Mouse (Mus musculus): ENCODE data around the gene Mst1r. TPM values are rescaled to one million over a fixed set of nuclear protein-coding genes. Genes with fewer than 3 reads are reported as not detected.
A peak's percentile ranks its signal among the peaks of the same experiment; 100 is the strongest.

The Mst1r gene
- polyA plus RNA-seq, 1 experiment from 2014 or later: 0.51 TPM

DNA sequence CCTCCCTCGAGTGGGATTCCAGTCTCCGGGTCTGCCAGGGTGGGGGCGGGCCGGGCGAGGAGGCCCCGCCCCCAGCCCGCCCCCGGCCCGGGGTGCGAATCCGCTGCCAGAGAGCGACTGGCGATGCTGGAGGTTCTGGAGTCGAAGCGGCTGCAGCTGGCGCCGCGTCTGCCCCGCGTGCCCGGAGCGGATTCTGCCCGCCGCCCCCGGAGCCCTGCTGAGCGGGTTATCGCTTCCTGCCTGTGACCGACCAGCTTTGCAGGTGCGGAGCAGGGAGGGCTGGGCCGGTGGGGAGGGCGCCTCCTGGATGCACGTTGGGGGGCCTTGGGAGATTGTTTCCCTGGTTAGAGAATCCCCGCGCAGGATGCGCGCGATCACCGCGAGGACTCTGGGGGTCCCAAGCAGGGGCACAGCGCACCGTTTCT, 29.1 kb downstream of the Mst1r start:
- H3K9ac ChIP-seq (replicated peaks; ENCODE audit: low read depth, low read length): peak overlapping the region; percentile 59
- H3K4me2 ChIP-seq (ENCODE audit: low read depth, low read length): peak overlapping the region; percentile 81
- no peak overlapping the region for H3K27ac ChIP-seq (ENCODE audit: low read depth, low read length)
- WGBS: 1% methylated on average over 41 of the region's 41 CpGs
- peak; percentile 61; the same call in 1 of the 2 replicates for ATAC-seq (ENCODE audit: low read depth)
- no peaks in the 10 kb centered on the region; the same call in 1 of the 2 replicates for H3K27me3 ChIP-seq (ENCODE audit: control insufficient read depth, insufficient read depth, low read length)
- no peaks in the 10 kb centered on the region for H3K9me3 ChIP-seq (ENCODE audit: control insufficient read depth, low read length)
- H3K4me3 ChIP-seq (ENCODE audit: low read depth, low read length): peak overlapping the region; percentile 43
- H3K36me3 ChIP-seq (ENCODE audit: control insufficient read depth, insufficient read depth, low read length): no peaks in the 10 kb centered on the region
- H3K4me1 ChIP-seq (ENCODE audit: control insufficient read depth, insufficient read depth, low read length): peaks cover 13% of the 10 kb centered on the region

- WGBS: under 1% methylated on average over 29 of the region's 29 CpGs
- peak; percentile 60 for ATAC-seq (ENCODE audit: low read depth)
Measured at GRCm38 (mm10) chr9:107936215-107936822, 29.6 kb downstream of the Mst1r start.

DNA sequence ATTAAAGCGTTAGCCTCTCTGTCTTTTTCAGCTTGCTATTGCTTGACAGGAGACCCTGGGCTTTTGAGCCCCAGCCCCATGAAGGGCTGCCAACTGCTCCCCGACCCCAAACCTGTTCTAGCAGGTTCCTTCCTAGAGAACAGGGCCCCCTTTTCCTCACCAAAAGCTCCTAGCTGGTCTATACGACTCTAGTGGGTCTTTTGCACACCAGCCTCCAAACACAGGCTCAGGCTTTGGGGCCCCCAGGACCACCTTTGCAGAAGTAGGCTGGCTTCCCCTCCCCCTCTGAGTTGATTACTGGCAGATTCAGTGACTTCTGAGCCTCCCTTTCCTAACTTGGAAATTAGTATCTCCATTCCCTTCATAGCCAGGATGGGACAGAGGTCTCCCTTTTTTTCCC, 30.2 kb downstream of the Mst1r start:
- H3K27ac ChIP-seq (ENCODE audit: low read depth, low read length): no peak overlapping the region
- H3K4me1 ChIP-seq (ENCODE audit: control insufficient read depth, insufficient read depth, low read length): peaks cover 13% of the 10 kb centered on the region
- H3K9me3 ChIP-seq (ENCODE audit: control insufficient read depth, low read length): no peaks in the 10 kb centered on the region
- H3K4me2 ChIP-seq (ENCODE audit: low read depth, low read length): peak overlapping the region; percentile 81
- 7% methylated on average over 3 of the region's 3 CpGs for WGBS
- no peaks in the 10 kb centered on the region; the same call in 1 of the 2 replicates for H3K27me3 ChIP-seq (ENCODE audit: control insufficient read depth, insufficient read depth, low read length)
- peak overlapping the region; percentile 59 for H3K9ac ChIP-seq (replicated peaks; ENCODE audit: low read depth, low read length)
- no peaks in the 10 kb centered on the region for H3K36me3 ChIP-seq (ENCODE audit: control insufficient read depth, insufficient read depth, low read length)
- peak overlapping the region; percentile 43 for H3K4me3 ChIP-seq (ENCODE audit: low read depth, low read length)
- peak; percentile 12; the same call in 1 of the 2 replicates for ATAC-seq (ENCODE audit: low read depth)

More at GRCm38 (mm10) chr9:107936215-107936822, 29.6 kb downstream of the Mst1r start:
- Histone ChIP-seq H3K27me3 (ENCODE audit: control insufficient read depth, insufficient read depth, low read length) (no peaks in the 10 kb centered on the region; the same call in 1 of the 2 replicates), H3K4me3 (ENCODE audit: low read depth, low read length) (peak overlapping the region; percentile 43), H3K4me1 (ENCODE audit: control insufficient read depth, insufficient read depth, low read length) (peaks cover 13% of the 10 kb centered on the region), H3K9me3 (ENCODE audit: control insufficient read depth, low read length) (no peaks in the 10 kb centered on the region), H3K27ac (ENCODE audit: low read depth, low read length) (no peak overlapping the region), H3K4me2 (ENCODE audit: low read depth, low read length) (peak overlapping the region; percentile 81), H3K9ac (replicated peaks; ENCODE audit: low read depth, low read length) (peak overlapping the region; percentile 59), H3K36me3 (ENCODE audit: control insufficient read depth, insufficient read depth, low read length) (no peaks in the 10 kb centered on the region)

- H3K27ac ChIP-seq (ENCODE audit: low read depth, low read length): no peak overlapping the region
- 90% methylated on average over 31 of the region's 31 CpGs for WGBS
- H3K27me3 ChIP-seq (ENCODE audit: control insufficient read depth, insufficient read depth, low read length): no peaks in the 10 kb centered on the region
- no peak overlapping the region for H3K4me2 ChIP-seq (ENCODE audit: low read depth, low read length)
- no peaks in the 10 kb centered on the region for H3K9me3 ChIP-seq (ENCODE audit: control insufficient read depth, low read length)
- no peak overlapping the region for H3K9ac ChIP-seq (replicated peaks; ENCODE audit: low read depth, low read length)
- H3K36me3 ChIP-seq (ENCODE audit: control insufficient read depth, insufficient read depth, low read length): peaks cover 3% of the 10 kb centered on the region; the same call in 1 of the 2 replicates
- ATAC-seq (ENCODE audit: low read depth): no peak
- H3K4me3 ChIP-seq (ENCODE audit: low read depth, low read length): no peak overlapping the region
- 0 out of 2 replicates have a peak, but pooled peaks cover 4% of the 10 kb centered on the region for H3K4me1 ChIP-seq (ENCODE audit: control insufficient read depth, insufficient read depth, low read length)
Measured at GRCm38 (mm10) chr9:107947241-107948194, 40.8 kb downstream of the Mst1r start.

DNA sequence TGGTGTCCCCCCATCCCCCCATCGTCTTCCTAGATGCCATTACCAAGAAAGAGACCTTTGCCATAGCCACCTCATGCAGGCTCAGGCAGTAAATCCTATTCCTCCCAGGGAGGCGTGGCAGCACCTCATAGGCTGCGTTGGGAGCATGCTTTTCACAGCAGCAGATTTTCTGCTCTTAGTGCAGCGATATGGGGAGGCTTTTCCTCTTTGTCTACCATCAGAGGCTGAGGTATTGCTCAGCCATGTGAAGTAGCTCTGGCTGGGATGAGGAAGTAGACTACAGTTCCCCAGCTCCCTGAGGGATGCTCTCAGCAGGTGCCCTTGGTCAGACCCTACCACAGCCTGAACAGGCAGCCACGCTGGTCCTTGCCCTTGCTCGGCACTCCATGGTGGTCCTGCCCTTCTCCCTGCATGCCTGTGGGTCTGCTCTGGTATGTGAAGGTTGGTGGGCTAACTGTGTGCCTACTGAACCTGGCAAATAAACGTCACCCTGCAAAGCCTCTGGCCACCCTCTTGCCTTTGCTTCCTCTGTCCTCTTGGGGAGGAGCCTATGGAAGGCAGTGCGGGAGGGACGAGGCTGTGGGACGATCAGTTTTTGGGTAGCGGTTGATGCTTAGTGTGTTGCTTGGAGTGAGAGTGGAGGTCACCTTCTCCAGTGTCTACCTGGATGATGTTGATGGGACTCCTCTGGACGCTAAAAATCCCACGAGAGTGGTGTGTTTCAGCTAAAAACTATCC, 42.7 kb downstream of the Mst1r start:
- peaks cover 3% of the 10 kb centered on the region; the same call in 1 of the 2 replicates for H3K36me3 ChIP-seq (ENCODE audit: control insufficient read depth, insufficient read depth, low read length)
- 84% methylated on average over 13 of the region's 13 CpGs for WGBS
- H3K9ac ChIP-seq (replicated peaks; ENCODE audit: low read depth, low read length): no peak overlapping the region
- H3K9me3 ChIP-seq (ENCODE audit: control insufficient read depth, low read length): no peaks in the 10 kb centered on the region
- 0 out of 2 replicates have a peak, but pooled peaks cover 4% of the 10 kb centered on the region for H3K4me1 ChIP-seq (ENCODE audit: control insufficient read depth, insufficient read depth, low read length)
- no peaks in the 10 kb centered on the region for H3K27me3 ChIP-seq (ENCODE audit: control insufficient read depth, insufficient read depth, low read length)
- no peak for ATAC-seq (ENCODE audit: low read depth)
- H3K4me2 ChIP-seq (ENCODE audit: low read depth, low read length): no peak overlapping the region
- H3K4me3 ChIP-seq (ENCODE audit: low read depth, low read length): no peak overlapping the region
- H3K27ac ChIP-seq (ENCODE audit: low read depth, low read length): no peak overlapping the region

DNA sequence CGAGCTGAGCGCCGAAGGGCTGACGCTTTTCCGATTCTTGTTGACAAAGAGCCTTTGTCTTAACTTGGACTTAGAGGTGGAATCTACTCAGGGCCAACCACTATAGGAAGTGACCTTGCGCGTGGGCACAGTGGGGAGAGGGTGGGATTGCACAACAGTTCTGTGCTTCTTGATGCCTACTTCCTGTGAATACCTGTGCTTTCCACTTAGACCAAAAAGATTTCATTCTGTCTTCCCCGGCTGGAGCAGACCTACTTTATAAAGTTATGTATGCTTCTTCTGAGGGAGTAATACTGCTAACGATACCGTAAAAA, 43.2 kb downstream of the Mst1r start, which contains the start of gene Traip:
Gene Traip (plus strand): TSS at position 215 of the 314 bp plus-strand sequence.
- Histone ChIP-seq H3K9ac (replicated peaks; ENCODE audit: low read depth, low read length) (peak within 1 kb of the TSS; percentile 55), H3K4me3 (ENCODE audit: low read depth, low read length) (peak within 1 kb of the TSS; percentile 39), H3K36me3 (ENCODE audit: control insufficient read depth, insufficient read depth, low read length) (peaks cover 3% of the 10 kb centered on the region; the same call in 1 of the 2 replicates), H3K9me3 (ENCODE audit: control insufficient read depth, low read length) (no peaks in the 10 kb centered on the region), H3K27me3 (ENCODE audit: control insufficient read depth, insufficient read depth, low read length) (no peaks in the 10 kb centered on the region), H3K4me1 (ENCODE audit: control insufficient read depth, insufficient read depth, low read length) (0 out of 2 replicates have a peak, but pooled peaks cover 4% of the 10 kb centered on the region), H3K4me2 (ENCODE audit: low read depth, low read length) (peak within 1 kb of the TSS; percentile 84), H3K27ac (ENCODE audit: low read depth, low read length) (peak within 1 kb of the TSS; percentile 87)
- no peak for ATAC-seq (ENCODE audit: low read depth)
- 90% methylated on average over 10 of the region's 10 CpGs for WGBS

DNA sequence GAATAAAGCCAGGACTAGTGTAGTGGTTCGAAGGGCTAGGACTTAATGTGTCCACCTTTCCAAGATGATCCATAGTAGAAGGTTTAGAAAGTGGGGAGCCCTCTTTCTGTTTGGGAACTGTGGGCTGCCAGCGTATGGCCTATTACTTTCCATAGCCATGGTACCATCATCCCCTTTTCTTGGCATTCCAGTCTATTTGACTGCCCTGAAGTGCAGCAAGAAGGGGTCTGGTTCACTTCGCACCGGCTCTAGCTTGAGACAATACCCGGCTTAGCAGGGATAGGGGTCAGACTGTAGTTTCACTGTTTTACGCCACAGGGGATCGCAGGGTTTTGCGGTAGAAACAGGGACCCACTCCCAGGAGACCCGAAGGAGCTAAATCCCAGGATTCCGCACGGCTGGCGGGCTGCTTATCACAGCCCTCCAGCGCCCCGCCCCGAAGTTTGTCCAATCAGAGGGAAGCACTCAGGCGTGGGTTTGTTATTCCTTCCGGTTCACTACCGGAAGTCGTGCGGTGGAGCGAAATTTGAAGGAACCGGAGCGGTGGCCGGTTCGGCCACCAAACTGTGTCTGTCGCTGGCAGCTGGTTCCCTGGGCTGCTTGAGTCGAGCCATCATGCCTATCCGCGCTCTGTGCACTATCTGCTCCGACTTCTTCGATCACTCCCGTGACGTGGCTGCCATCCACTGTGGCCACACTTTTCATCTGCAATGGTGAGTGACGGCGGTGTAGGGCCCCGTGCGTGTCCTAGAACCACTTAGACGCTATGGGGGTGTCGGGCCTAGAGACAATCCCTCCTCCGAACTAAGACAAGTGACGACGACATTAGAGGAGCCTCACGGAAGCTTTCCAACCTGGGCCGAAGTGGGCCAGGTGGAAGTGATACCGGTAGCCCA, 44.0 kb downstream of the Mst1r start:
- Histone ChIP-seq H3K9ac (replicated peaks; ENCODE audit: low read depth, low read length) (peak overlapping the region; percentile 55), H3K4me3 (ENCODE audit: low read depth, low read length) (peak overlapping the region; percentile 39), H3K36me3 (ENCODE audit: control insufficient read depth, insufficient read depth, low read length) (peaks cover 3% of the 10 kb centered on the region; the same call in 1 of the 2 replicates), H3K27me3 (ENCODE audit: control insufficient read depth, insufficient read depth, low read length) (no peaks in the 10 kb centered on the region), H3K9me3 (ENCODE audit: control insufficient read depth, low read length) (no peaks in the 10 kb centered on the region), H3K4me2 (ENCODE audit: low read depth, low read length) (peak overlapping the region; percentile 84), H3K27ac (ENCODE audit: low read depth, low read length) (peak overlapping the region; percentile 87), H3K4me1 (ENCODE audit: control insufficient read depth, insufficient read depth, low read length) (0 out of 2 replicates have a peak, but pooled peaks cover 4% of the 10 kb centered on the region)
- peak; percentile 96 for ATAC-seq (ENCODE audit: low read depth)
- WGBS: 10% methylated on average over 45 of the region's 45 CpGs

All from neural tube, embryonic 14.5 days (tissue).